Mouse (Mus musculus) forebrain, embryonic 16.5 days (tissue): ENCODE measurements around the gene Rdm1. TPM values are rescaled to one million over a fixed set of nuclear protein-coding genes. Genes with fewer than 3 reads are reported as not detected.
A peak's percentile ranks its signal among the peaks of the same experiment; 100 is the strongest.
"Not testable (repeated sequence)": the region's sequence is repeated elsewhere in the genome, so short reads cannot be mapped to it uniquely, and the experiment has no call there.

ENCODE experiments used
- ATAC-seq: fragments of 200-750 bp; cut with Nextera tagmentation; 2 replicates; pipeline ENCODE4 v1.8.0; 2017; ENCODE audit warnings: mild to moderate bottlenecking, moderate library complexity
- H3K27ac ChIP-seq: fragments of 300-500 bp; sonication (generic); 2 replicates; pipeline ENCODE4 v1.5.1; 2014; ENCODE audit warnings: low read length, control low read depth
- H3K27me3 ChIP-seq: fragments of 300-500 bp; sonication (generic); replicated peaks from 2 replicates; pipeline ENCODE4 v1.6.1; 2014; ENCODE audit warnings: low read length; ENCODE audit not compliant: control insufficient read depth, insufficient read depth
- H3K36me3 ChIP-seq: fragments of 300-500 bp; sonication (generic); 2 replicates; pipeline ENCODE4 v1.6.1; 2014; ENCODE audit not compliant: control insufficient read depth, insufficient read depth
- H3K4me1 ChIP-seq: fragments of 300-500 bp; sonication (generic); replicated peaks from 2 replicates; pipeline ENCODE4 v1.6.1; 2014; ENCODE audit warnings: low read length; ENCODE audit not compliant: control insufficient read depth, insufficient read depth
- H3K4me2 ChIP-seq: fragments of 300-500 bp; sonication (generic); 2 replicates; pipeline ENCODE4 v1.6.1; 2014; ENCODE audit warnings: mild to moderate bottlenecking, low read length, control low read depth
- H3K4me3 ChIP-seq: fragments of 300-500 bp; sonication (generic); replicated peaks from 2 replicates; pipeline ENCODE4 v1.5.1; 2014; ENCODE audit warnings: mild to moderate bottlenecking, low read length, control low read depth
- H3K9ac ChIP-seq: fragments of 300-500 bp; sonication (generic); replicated peaks from 2 replicates; pipeline ENCODE4 v1.6.1; 2014; ENCODE audit warnings: low read depth, low read length, control low read depth
- H3K9me3 ChIP-seq: fragments of 300-500 bp; sonication (generic); 2 replicates; pipeline ENCODE4 v1.6.1; 2016; ENCODE audit warnings: low read length; ENCODE audit not compliant: control insufficient read depth
- WGBS: fragments of 180-500 bp; shearing (Covaris S2); extraction: QIAGEN DNeasy Blood & Tissue Kit; methylation state at CpG from one replicate; pipeline ENCODE4 v1.1.7; 2014; 5-methylcytosine and 5-hydroxymethylcytosine counted together
- polyA plus RNA-seq: library from polyadenylated mRNA; unstranded; fragments of >200 nt; fragmentation: Nextera tagmentation; extraction: Ambion mirVana; gene quantifications from 2 replicates; pipeline ENCODE4 v1.2.1, GENCODE M21; 2015

Gene Rdm1
- polyA plus RNA-seq, 1 experiment from 2014 or later: 21.9 TPM

GRCm38 (mm10) chr11:101645411-101646282 is 18.7 kb downstream of the Rdm1 start:
- peak overlapping the region; percentile 46 for H3K4me2 ChIP-seq
- not testable (repeated sequence) for H3K4me1 ChIP-seq, H3K9me3 ChIP-seq, H3K27me3 ChIP-seq, H3K36me3 ChIP-seq
- peak overlapping the region; percentile 59 for H3K9ac ChIP-seq
- under 1% methylated on average over 42 of the region's 56 CpGs for WGBS
- H3K4me3 ChIP-seq: peak overlapping the region; percentile 37
- peak overlapping the region; percentile 90 for H3K27ac ChIP-seq
- peak; percentile 79 for ATAC-seq

GRCm38 (mm10) chr11:101646283-101646794 is 19.3 kb downstream of the Rdm1 start:
- peak overlapping the region; percentile 46 for H3K4me2 ChIP-seq
- H3K4me1 ChIP-seq: not testable (repeated sequence)
- WGBS: 14% methylated on average over 12 of the region's 16 CpGs

GRCm38 (mm10) chr11:101647093-101647492 is 20.1 kb downstream of the Rdm1 start:
- H3K27me3 ChIP-seq, H3K4me1 ChIP-seq, H3K4me3 ChIP-seq, H3K4me2 ChIP-seq, H3K27ac ChIP-seq, H3K9me3 ChIP-seq, ATAC-seq, H3K9ac ChIP-seq, H3K36me3 ChIP-seq: not testable (repeated sequence)
- WGBS: 91% methylated on average over 10 of the region's 10 CpGs

More at GRCm38 (mm10) chr11:101646283-101646794, 19.3 kb downstream of the Rdm1 start:
- ATAC-seq, H3K36me3 ChIP-seq, H3K9me3 ChIP-seq, H3K27me3 ChIP-seq: not testable (repeated sequence)
- Histone ChIP-seq H3K4me3 (peak overlapping the region; percentile 37), H3K9ac (peak overlapping the region; percentile 59), H3K27ac (peak overlapping the region; percentile 90)

GRCm38 (mm10) chr11:101656356-101656755 is 29.4 kb downstream of the Rdm1 start:
- 93% methylated on average over 4 of the region's 4 CpGs for WGBS
- 0 out of 2 replicates have a peak, but pooled peaks cover 4% of the 10 kb centered on the region for H3K4me1 ChIP-seq
- no peaks in the 10 kb centered on the region for H3K36me3 ChIP-seq
- no peaks in the 10 kb centered on the region for H3K9me3 ChIP-seq
- H3K27ac ChIP-seq: no peak overlapping the region
- no peak overlapping the region for H3K9ac ChIP-seq
- no peak for ATAC-seq
- H3K4me2 ChIP-seq: no peak overlapping the region
- H3K27me3 ChIP-seq: no peaks in the 10 kb centered on the region
- H3K4me3 ChIP-seq: no peak overlapping the region

GRCm38 (mm10) chr11:101657528-101657885 is 30.5 kb downstream of the Rdm1 start:
- whole genome bisulfite sequencing: 0% methylated on average over 3 of the region's 3 CpGs
- H3K27ac ChIP-seq: peak overlapping the region; percentile 97
- H3K27me3 ChIP-seq: no peaks in the 10 kb centered on the region
- no peaks in the 10 kb centered on the region for H3K9me3 ChIP-seq
- no peaks in the 10 kb centered on the region for H3K36me3 ChIP-seq
- H3K4me3 ChIP-seq: peak overlapping the region; percentile 32
- 0 out of 2 replicates have a peak, but pooled peaks cover 4% of the 10 kb centered on the region for H3K4me1 ChIP-seq
- peak; percentile 61 for ATAC-seq
- H3K4me2 ChIP-seq: peak overlapping the region; percentile 38
- H3K9ac ChIP-seq: peak overlapping the region; percentile 72

GRCm38 (mm10) chr11:101657886-101658750 is 31.1 kb downstream of the Rdm1 start:
- not testable (repeated sequence) for H3K9me3 ChIP-seq, H3K36me3 ChIP-seq, H3K27me3 ChIP-seq, H3K4me1 ChIP-seq
- ATAC-seq: peak; percentile 91
- H3K27ac ChIP-seq: peak overlapping the region; percentile 97
- peak overlapping the region; percentile 72 for H3K9ac ChIP-seq
- peak overlapping the region; percentile 38 for H3K4me2 ChIP-seq
- 0% methylated on average over 37 of the region's 40 CpGs for WGBS
- H3K4me3 ChIP-seq: peak overlapping the region; percentile 32

- no peaks in the 10 kb centered on the region for H3K9me3 ChIP-seq
- H3K27ac ChIP-seq: peak overlapping the region; percentile 88
- no peaks in the 10 kb centered on the region for H3K36me3 ChIP-seq
- WGBS: 32% methylated on average over 10 of the region's 10 CpGs
- H3K9ac ChIP-seq: 0 out of 2 replicates have a peak overlapping the region, but pooled peaks have one; percentile 18
- H3K4me3 ChIP-seq: no peak overlapping the region
- 0 out of 2 replicates have a peak, but pooled peaks have one; percentile 19 for ATAC-seq
- H3K4me1 ChIP-seq: 0 out of 2 replicates have a peak, but pooled peaks cover 4% of the 10 kb centered on the region
- no peak overlapping the region for H3K4me2 ChIP-seq
- no peaks in the 10 kb centered on the region for H3K27me3 ChIP-seq
Observed at GRCm38 (mm10) chr11:101658751-101659558, 32.0 kb downstream of the Rdm1 start.

- no peak overlapping the region for H3K4me2 ChIP-seq
- no peaks in the 10 kb centered on the region for H3K27me3 ChIP-seq
- peaks cover 7% of the 10 kb centered on the region; the same call in 1 of the 2 replicates for H3K4me1 ChIP-seq
- H3K9ac ChIP-seq: no peak overlapping the region
- no peak for ATAC-seq
- 82% methylated on average over 7 of the region's 7 CpGs for WGBS
- no peaks in the 10 kb centered on the region for H3K36me3 ChIP-seq
- no peak overlapping the region for H3K4me3 ChIP-seq
- no peak overlapping the region for H3K27ac ChIP-seq
- H3K9me3 ChIP-seq: no peaks in the 10 kb centered on the region
Observed at GRCm38 (mm10) chr11:101661191-101661590, 34.2 kb downstream of the Rdm1 start.
